Mouse (Mus musculus): ENCODE data around the gene Aldh3a1. TPM values are rescaled to one million over a fixed set of nuclear protein-coding genes. Genes with fewer than 3 reads are reported as not detected.
"Not testable (repeated sequence)": the region's sequence is repeated elsewhere in the genome, so short reads cannot be mapped to it uniquely, and the experiment has no call there.

Aldh3a1 gene
- polyA plus RNA-seq, 1 experiment from 2014 or later: not detected

- DNase-seq (ENCODE audit: low spot score) (no peak), ATAC-seq (replicated peaks; ENCODE audit: low FRiP score, low TSS enrichment, low read depth) (no peak)
- H3K9ac ChIP-seq (ENCODE audit: low read length): no peak overlapping the region
- H3K36me3 ChIP-seq (ENCODE audit: control insufficient read depth, insufficient read depth, low read length): no peaks in the 10 kb centered on the region
- WGBS: 75% methylated on average over 2 of the region's 2 CpGs
- peaks cover 6% of the 10 kb centered on the region; the same call in 1 of the 2 replicates for H3K27me3 ChIP-seq (replicated peaks; ENCODE audit: control insufficient read depth, insufficient read depth, low read length)
- H3K4me2 ChIP-seq (ENCODE audit: low read length): no peak overlapping the region
- H3K27ac ChIP-seq (ENCODE audit: low read depth): no peak overlapping the region
- no peaks in the 10 kb centered on the region for H3K9me3 ChIP-seq (ENCODE audit: control insufficient read depth, low read length)
- H3K4me1 ChIP-seq (replicated peaks; ENCODE audit: control insufficient read depth, insufficient read depth, low read length): no peaks in the 10 kb centered on the region
- H3K4me3 ChIP-seq (ENCODE audit: low read depth, low read length): no peak overlapping the region
Observed at GRCm38 (mm10) chr11:61190776-61191175, 16.6 kb upstream of the Aldh3a1 start.

DNA sequence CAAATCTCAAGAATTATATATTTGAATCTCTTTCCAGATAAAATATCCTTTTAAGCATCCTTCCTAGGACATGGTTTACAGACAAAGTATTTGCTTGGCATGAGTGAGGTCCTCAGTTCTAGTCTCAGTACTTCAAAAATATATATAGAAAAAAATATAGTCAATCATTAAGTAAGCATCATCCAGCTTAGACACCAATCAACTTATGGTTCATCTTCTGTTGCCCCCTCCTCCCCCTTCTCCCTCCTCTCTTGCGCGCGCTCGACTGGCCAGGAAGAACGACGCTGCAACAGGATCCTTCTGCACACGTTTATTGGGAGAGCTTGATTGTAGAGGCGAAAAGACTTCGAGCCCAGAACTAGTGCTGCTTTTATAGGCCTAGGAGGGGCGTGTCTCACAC, 15.2 kb upstream of the Aldh3a1 start:
- H3K9me3 ChIP-seq (ENCODE audit: control insufficient read depth, low read length); H3K4me3 ChIP-seq (ENCODE audit: low read depth, low read length); H3K4me1 ChIP-seq (replicated peaks; ENCODE audit: control insufficient read depth, insufficient read depth, low read length); ATAC-seq (replicated peaks; ENCODE audit: low FRiP score, low TSS enrichment, low read depth); H3K27ac ChIP-seq (ENCODE audit: low read depth); H3K27me3 ChIP-seq (replicated peaks; ENCODE audit: control insufficient read depth, insufficient read depth, low read length); H3K9ac ChIP-seq (ENCODE audit: low read length); H3K4me2 ChIP-seq (ENCODE audit: low read length); H3K36me3 ChIP-seq (ENCODE audit: control insufficient read depth, insufficient read depth, low read length); DNase-seq (ENCODE audit: low spot score): not testable (repeated sequence)
- WGBS: 88% methylated on average over 7 of the region's 10 CpGs

DNA sequence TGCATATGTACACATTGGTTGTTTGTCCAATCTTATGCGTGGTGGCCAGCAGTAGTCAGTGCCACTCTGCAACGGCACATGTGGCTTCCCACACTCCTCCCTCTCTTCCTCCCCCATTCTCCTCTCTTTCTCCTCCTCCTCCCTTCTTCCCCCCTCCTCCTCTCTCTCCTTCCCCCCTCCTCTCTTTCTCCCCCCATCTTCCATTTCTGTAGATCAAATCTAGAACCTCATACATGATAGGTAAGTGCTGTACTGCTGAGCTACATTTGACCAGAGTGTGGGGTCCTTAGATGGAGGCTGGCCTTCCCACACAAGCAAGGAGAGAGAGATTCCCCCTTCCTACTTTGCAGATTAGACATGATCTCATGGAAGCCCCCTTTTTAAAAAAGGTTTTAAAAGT, 14.6 kb upstream of the Aldh3a1 start:
- Histone ChIP-seq H3K27me3 (replicated peaks; ENCODE audit: control insufficient read depth, insufficient read depth, low read length) (peaks cover 6% of the 10 kb centered on the region; the same call in 1 of the 2 replicates), H3K4me1 (replicated peaks; ENCODE audit: control insufficient read depth, insufficient read depth, low read length) (no peaks in the 10 kb centered on the region), H3K4me2 (ENCODE audit: low read length) (no peak overlapping the region), H3K9ac (ENCODE audit: low read length) (no peak overlapping the region), H3K36me3 (ENCODE audit: control insufficient read depth, insufficient read depth, low read length) (no peaks in the 10 kb centered on the region), H3K27ac (ENCODE audit: low read depth) (no peak overlapping the region), H3K9me3 (ENCODE audit: control insufficient read depth, low read length) (no peaks in the 10 kb centered on the region), H3K4me3 (ENCODE audit: low read depth, low read length) (no peak overlapping the region)
- 88% methylated on average over 2 of the region's 2 CpGs for WGBS
- DNase-seq (ENCODE audit: low spot score) (no peak), ATAC-seq (replicated peaks; ENCODE audit: low FRiP score, low TSS enrichment, low read depth) (no peak)

GRCm38 (mm10) chr11:61193392-61193791, 13.9 kb upstream of the Aldh3a1 start:
- H3K27me3 ChIP-seq (replicated peaks; ENCODE audit: control insufficient read depth, insufficient read depth, low read length): peaks cover 6% of the 10 kb centered on the region; the same call in 1 of the 2 replicates
- H3K4me1 ChIP-seq (replicated peaks; ENCODE audit: control insufficient read depth, insufficient read depth, low read length): no peaks in the 10 kb centered on the region
- H3K27ac ChIP-seq (ENCODE audit: low read depth): no peak overlapping the region
- ATAC-seq (replicated peaks; ENCODE audit: low FRiP score, low TSS enrichment, low read depth) (no peak; the same call in 1 of the 2 replicates), DNase-seq (ENCODE audit: low spot score) (peak; percentile 89)
- H3K4me2 ChIP-seq (ENCODE audit: low read length): no peak overlapping the region
- WGBS: 7% methylated on average over 9 of the region's 9 CpGs
- H3K36me3 ChIP-seq (ENCODE audit: control insufficient read depth, insufficient read depth, low read length): no peaks in the 10 kb centered on the region
- no peaks in the 10 kb centered on the region for H3K9me3 ChIP-seq (ENCODE audit: control insufficient read depth, low read length)
- no peak overlapping the region for H3K9ac ChIP-seq (ENCODE audit: low read length)
- no peak overlapping the region for H3K4me3 ChIP-seq (ENCODE audit: low read depth, low read length)

GRCm38 (mm10) chr11:61196616-61197353, 10.6 kb upstream of the Aldh3a1 start:
- 70% methylated on average over 14 of the region's 14 CpGs for WGBS

GRCm38 (mm10) chr11:61197935-61198334, 9.4 kb upstream of the Aldh3a1 start:
- Histone ChIP-seq H3K4me1 (replicated peaks; ENCODE audit: control insufficient read depth, insufficient read depth, low read length) (no peaks in the 10 kb centered on the region), H3K4me3 (ENCODE audit: low read depth, low read length) (no peak overlapping the region), H3K4me2 (ENCODE audit: low read length) (no peak overlapping the region), H3K9ac (ENCODE audit: low read length) (no peak overlapping the region), H3K36me3 (ENCODE audit: control insufficient read depth, insufficient read depth, low read length) (no peaks in the 10 kb centered on the region), H3K9me3 (ENCODE audit: control insufficient read depth, low read length) (no peaks in the 10 kb centered on the region), H3K27me3 (replicated peaks; ENCODE audit: control insufficient read depth, insufficient read depth, low read length) (peaks cover 6% of the 10 kb centered on the region; the same call in 1 of the 2 replicates), H3K27ac (ENCODE audit: low read depth) (no peak overlapping the region)
- ATAC-seq (replicated peaks; ENCODE audit: low FRiP score, low TSS enrichment, low read depth) (no peak), DNase-seq (ENCODE audit: low spot score) (no peak)

More at GRCm38 (mm10) chr11:61196616-61197353, 10.6 kb upstream of the Aldh3a1 start:
- Histone ChIP-seq H3K27me3 (replicated peaks; ENCODE audit: control insufficient read depth, insufficient read depth, low read length) (peaks cover 6% of the 10 kb centered on the region; the same call in 1 of the 2 replicates), H3K9me3 (ENCODE audit: control insufficient read depth, low read length) (no peaks in the 10 kb centered on the region), H3K9ac (ENCODE audit: low read length) (no peak overlapping the region), H3K4me2 (ENCODE audit: low read length) (no peak overlapping the region), H3K36me3 (ENCODE audit: control insufficient read depth, insufficient read depth, low read length) (no peaks in the 10 kb centered on the region), H3K4me1 (replicated peaks; ENCODE audit: control insufficient read depth, insufficient read depth, low read length) (no peaks in the 10 kb centered on the region), H3K4me3 (ENCODE audit: low read depth, low read length) (no peak overlapping the region), H3K27ac (ENCODE audit: low read depth) (no peak overlapping the region)
- DNase-seq (ENCODE audit: low spot score) (no peak), ATAC-seq (replicated peaks; ENCODE audit: low FRiP score, low TSS enrichment, low read depth) (no peak)

DNA sequence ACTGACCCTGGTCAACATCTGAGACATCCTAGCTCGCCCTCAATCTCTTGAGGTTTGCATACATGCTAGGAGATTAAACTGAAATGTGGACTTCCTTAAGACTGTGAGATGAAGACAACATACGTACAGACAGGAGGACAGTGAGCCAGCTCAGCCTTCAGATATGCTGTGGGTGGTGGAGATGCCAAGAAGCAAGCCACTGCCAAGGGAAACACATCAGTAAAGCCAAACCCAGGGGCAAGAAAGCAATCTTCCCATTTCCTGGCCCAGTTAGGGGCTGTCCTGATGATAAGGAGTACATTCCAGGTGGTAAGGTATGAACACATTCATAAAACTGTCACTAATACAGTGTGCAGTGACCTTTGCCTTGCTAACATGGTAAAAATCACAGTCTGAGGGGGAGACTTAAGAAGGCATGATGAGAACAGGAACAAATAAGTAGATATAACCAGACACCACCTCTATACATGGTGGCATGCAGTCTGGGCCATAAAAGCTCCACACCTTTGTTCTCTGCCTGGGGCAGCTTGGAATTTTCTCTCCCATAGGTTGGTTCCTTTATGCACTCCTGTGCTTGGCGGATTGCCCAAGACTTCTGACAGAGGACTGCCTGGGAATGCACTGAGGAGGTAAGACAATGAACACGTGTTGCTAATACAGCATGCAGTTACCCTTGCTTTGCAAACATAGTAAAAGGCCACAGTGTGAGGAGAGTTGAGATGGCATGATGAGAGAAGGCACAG, 7.5 kb upstream of the Aldh3a1 start:
- Histone ChIP-seq H3K4me2 (ENCODE audit: low read length) (no peak overlapping the region), H3K27ac (ENCODE audit: low read depth) (no peak overlapping the region), H3K9ac (ENCODE audit: low read length) (no peak overlapping the region), H3K36me3 (ENCODE audit: control insufficient read depth, insufficient read depth, low read length) (no peaks in the 10 kb centered on the region), H3K27me3 (replicated peaks; ENCODE audit: control insufficient read depth, insufficient read depth, low read length) (no peaks in the 10 kb centered on the region), H3K4me3 (ENCODE audit: low read depth, low read length) (no peak overlapping the region), H3K4me1 (replicated peaks; ENCODE audit: control insufficient read depth, insufficient read depth, low read length) (no peaks in the 10 kb centered on the region), H3K9me3 (ENCODE audit: control insufficient read depth, low read length) (no peaks in the 10 kb centered on the region)
- DNase-seq (ENCODE audit: low spot score) (peak; percentile 57), ATAC-seq (replicated peaks; ENCODE audit: low FRiP score, low TSS enrichment, low read depth) (peak; percentile 72)
- WGBS: 65% methylated on average over 4 of the region's 4 CpGs

DNA sequence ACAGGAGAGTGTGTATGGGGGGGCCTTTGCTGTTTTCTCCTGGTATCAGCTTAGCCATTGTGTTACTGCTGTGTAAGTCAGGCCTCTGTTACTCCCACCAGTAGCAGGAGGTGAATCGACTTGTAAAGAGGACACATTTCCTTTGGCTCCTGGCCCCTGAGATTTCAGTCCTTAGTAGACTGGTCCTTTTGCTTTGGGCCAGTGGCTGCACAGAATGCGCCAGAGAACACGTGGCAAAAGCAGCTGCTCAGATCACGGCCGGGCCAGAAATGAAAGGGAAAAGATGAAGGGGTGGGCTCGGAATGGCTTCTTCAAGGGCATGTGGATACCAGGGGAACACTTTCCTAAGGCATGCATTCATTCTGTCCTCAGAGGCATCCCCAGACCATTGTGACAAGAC, 5.2 kb upstream of the Aldh3a1 start:
- H3K36me3 ChIP-seq (ENCODE audit: control insufficient read depth, insufficient read depth, low read length): no peaks in the 10 kb centered on the region
- H3K4me3 ChIP-seq (ENCODE audit: low read depth, low read length): no peak overlapping the region
- H3K9ac ChIP-seq (ENCODE audit: low read length): no peak overlapping the region
- no peaks in the 10 kb centered on the region for H3K4me1 ChIP-seq (replicated peaks; ENCODE audit: control insufficient read depth, insufficient read depth, low read length)
- 80% methylated on average over 6 of the region's 6 CpGs for WGBS
- DNase-seq (ENCODE audit: low spot score) (no peak), ATAC-seq (replicated peaks; ENCODE audit: low FRiP score, low TSS enrichment, low read depth) (no peak)
- H3K27ac ChIP-seq (ENCODE audit: low read depth): no peak overlapping the region
- no peaks in the 10 kb centered on the region for H3K27me3 ChIP-seq (replicated peaks; ENCODE audit: control insufficient read depth, insufficient read depth, low read length)
- H3K9me3 ChIP-seq (ENCODE audit: control insufficient read depth, low read length): no peaks in the 10 kb centered on the region
- H3K4me2 ChIP-seq (ENCODE audit: low read length): no peak overlapping the region
